Mouse (Mus musculus) bone marrow macrophage, adult 2 months (primary cell): Measurements from ENCODE around the gene Rasa4. TPM values are rescaled to one million over a fixed set of nuclear protein-coding genes. Genes with fewer than 3 reads are reported as not detected.
A peak's percentile ranks its signal among the peaks of the same experiment; 100 is the strongest.
"Not testable (repeated sequence)": the region's sequence is repeated elsewhere in the genome, so short reads cannot be mapped to it uniquely, and the experiment has no call there.

Experiments used
- H3K27ac ChIP-seq: 2 replicates; pipeline ENCODE4 v1.5.1; 2012; ENCODE audit warnings: low read depth, low read length; ENCODE audit not compliant: insufficient read depth
- H3K4me1 ChIP-seq: 2 replicates; pipeline ENCODE4 v1.6.1; 2012; ENCODE audit warnings: low read length; ENCODE audit not compliant: control insufficient read depth, insufficient read depth
- H3K4me3 ChIP-seq: 2 replicates; pipeline ENCODE4 v1.5.1; 2012; ENCODE audit warnings: mild to moderate bottlenecking, low read length, moderate library complexity; ENCODE audit not compliant: insufficient read depth
- CTCF ChIP-seq: IDR thresholded peaks from 2 replicates; pipeline ENCODE4 v1.5.1; 2012; ENCODE audit warnings: low read depth, mild to moderate bottlenecking, low read length, moderate library complexity
- POLR2A ChIP-seq: IDR thresholded peaks from 2 replicates; pipeline ENCODE4 v1.6.1; 2012; ENCODE audit warnings: mild to moderate bottlenecking, low read depth, low read length, borderline replicate concordance
- polyA plus RNA-seq: library from polyadenylated mRNA; stranded (reverse); fragments of >200 nt; gene quantifications from 2 replicates; pipeline ENCODE4 v1.2.4, GENCODE M21; 2012; ENCODE audit not compliant: missing spikeins, insufficient read depth, insufficient read length

Rasa4 gene
- polyA plus RNA-seq, 1 experiment, result 273 TPM

DNA sequence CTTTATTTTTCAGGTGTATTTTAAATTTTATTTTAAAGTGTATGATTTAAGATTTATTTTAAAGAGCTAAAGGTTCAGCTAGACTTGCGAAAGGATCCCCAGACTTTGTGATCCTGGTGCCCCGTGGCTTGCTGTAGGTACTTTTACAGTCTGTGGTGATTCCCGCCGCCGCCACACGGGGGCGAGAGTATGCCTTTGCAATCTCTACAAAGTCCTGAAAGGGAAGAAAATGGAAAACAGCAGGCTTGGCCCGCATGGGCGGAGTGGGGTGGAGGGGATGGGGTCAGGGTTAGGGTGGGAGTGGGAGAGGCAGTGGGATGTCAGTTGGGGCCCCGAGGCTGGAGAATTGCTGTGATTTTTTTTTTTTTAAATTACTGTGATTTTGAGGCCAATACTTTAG is 37.7 kb upstream of the Rasa4 start:
- Histone ChIP-seq H3K4me1 (peaks cover 2% of the 10 kb centered on the region; the same call in 1 of the 2 replicates), H3K4me3 (no peak overlapping the region), H3K27ac (no peak overlapping the region)
- TF ChIP-seq POLR2A, result no peak
- peak; percentile 69 for TF ChIP-seq CTCF

DNA sequence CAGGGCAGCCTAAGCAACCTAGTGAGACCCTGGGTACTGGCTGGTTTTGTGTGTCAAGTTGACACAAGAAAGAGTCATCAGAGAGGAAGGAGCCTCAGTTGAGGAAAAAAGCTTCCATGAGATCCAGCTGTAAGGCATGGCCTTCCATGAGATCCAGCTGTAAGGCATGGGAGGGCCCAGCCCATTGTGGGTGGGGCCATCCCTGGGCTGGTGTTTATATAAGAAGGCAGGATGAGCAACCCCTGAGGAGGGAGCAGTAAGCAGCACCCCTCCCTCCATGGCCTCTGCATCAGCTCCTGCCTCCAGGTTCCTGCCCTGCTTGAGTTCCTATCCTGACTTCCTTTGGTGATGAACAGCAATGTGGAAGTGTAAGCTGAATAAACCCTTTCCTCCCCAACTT is 35.2 kb upstream of the Rasa4 start:
- H3K4me1 ChIP-seq, H3K27ac ChIP-seq, H3K4me3 ChIP-seq: not testable (repeated sequence)

- Histone ChIP-seq H3K27ac (no peak overlapping the region), H3K4me3 (no peak overlapping the region), H3K4me1 (no peaks in the 10 kb centered on the region)
- TF ChIP-seq CTCF, result no peak
- TF ChIP-seq POLR2A, result no peak
Observed at GRCm38 (mm10) chr5:136049926-136050325, 33.8 kb upstream of the Rasa4 start.

GRCm38 (mm10) chr5:136051231-136052085 is 32.3 kb upstream of the Rasa4 start:
- H3K4me3 ChIP-seq, result no peak overlapping the region
- no peaks in the 10 kb centered on the region for H3K4me1 ChIP-seq
- H3K27ac ChIP-seq, result no peak overlapping the region
- TF ChIP-seq CTCF (no peak), POLR2A (no peak)

GRCm38 (mm10) chr5:136052861-136053655 is 30.7 kb upstream of the Rasa4 start:
- TF ChIP-seq POLR2A (no peak), CTCF (no peak)
- Histone ChIP-seq H3K4me1 (no peaks in the 10 kb centered on the region), H3K27ac (no peak overlapping the region), H3K4me3 (no peak overlapping the region)

- H3K4me1 ChIP-seq, result no peaks in the 10 kb centered on the region
- no peak within 1 kb of the TSS for H3K4me3 ChIP-seq
- TF ChIP-seq CTCF, result no peak
- no peak within 1 kb of the TSS for H3K27ac ChIP-seq
Observed at GRCm38 (mm10) chr5:136054301-136055077, 29.2 kb upstream of the Rasa4 start, which contains the start of gene Upk3bl. Upk3bl (plus strand) TSS chr5:136054492.

- H3K4me3 ChIP-seq, result no peak overlapping the region
- no peak for TF ChIP-seq CTCF
- no peak for TF ChIP-seq POLR2A
- no peaks in the 10 kb centered on the region for H3K4me1 ChIP-seq
- no peak overlapping the region for H3K27ac ChIP-seq
Observed at GRCm38 (mm10) chr5:136056062-136056461, 27.7 kb upstream of the Rasa4 start.

GRCm38 (mm10) chr5:136057085-136057484 is 26.6 kb upstream of the Rasa4 start:
- TF ChIP-seq CTCF (no peak), POLR2A (no peak)
- no peak overlapping the region for H3K27ac ChIP-seq
- no peaks in the 10 kb centered on the region for H3K4me1 ChIP-seq
- H3K4me3 ChIP-seq, result no peak overlapping the region

DNA sequence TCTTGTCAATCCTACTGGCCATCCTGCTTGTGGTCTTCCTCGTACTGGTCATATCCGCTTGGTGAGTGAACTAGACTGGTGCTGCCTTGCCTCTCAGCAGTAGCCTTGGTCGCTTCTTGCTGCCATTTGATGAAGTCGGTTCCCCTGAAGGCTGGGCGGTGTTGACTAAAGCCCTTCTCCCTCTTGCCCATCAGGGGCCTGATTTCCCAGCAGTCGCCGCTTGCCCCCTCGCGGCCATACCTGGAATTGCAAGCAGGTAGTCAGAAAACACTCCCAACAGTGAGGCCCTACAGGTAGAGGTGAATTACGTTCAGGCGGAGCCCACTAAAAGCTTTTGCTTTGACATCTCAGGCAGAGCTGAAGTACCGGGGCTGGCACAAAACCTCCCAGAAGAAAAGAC is 22.1 kb upstream of the Rasa4 start:
- H3K4me1 ChIP-seq, result no peaks in the 10 kb centered on the region
- H3K4me3 ChIP-seq, result no peak overlapping the region
- TF ChIP-seq CTCF (peak; percentile 94), POLR2A (no peak)
- no peak overlapping the region for H3K27ac ChIP-seq

GRCm38 (mm10) chr5:136063920-136064319 is 19.8 kb upstream of the Rasa4 start:
- Histone ChIP-seq H3K4me3 (no peak overlapping the region), H3K27ac (no peak overlapping the region), H3K4me1 (peaks cover 3% of the 10 kb centered on the region)
- TF ChIP-seq CTCF (no peak), POLR2A (no peak)

DNA sequence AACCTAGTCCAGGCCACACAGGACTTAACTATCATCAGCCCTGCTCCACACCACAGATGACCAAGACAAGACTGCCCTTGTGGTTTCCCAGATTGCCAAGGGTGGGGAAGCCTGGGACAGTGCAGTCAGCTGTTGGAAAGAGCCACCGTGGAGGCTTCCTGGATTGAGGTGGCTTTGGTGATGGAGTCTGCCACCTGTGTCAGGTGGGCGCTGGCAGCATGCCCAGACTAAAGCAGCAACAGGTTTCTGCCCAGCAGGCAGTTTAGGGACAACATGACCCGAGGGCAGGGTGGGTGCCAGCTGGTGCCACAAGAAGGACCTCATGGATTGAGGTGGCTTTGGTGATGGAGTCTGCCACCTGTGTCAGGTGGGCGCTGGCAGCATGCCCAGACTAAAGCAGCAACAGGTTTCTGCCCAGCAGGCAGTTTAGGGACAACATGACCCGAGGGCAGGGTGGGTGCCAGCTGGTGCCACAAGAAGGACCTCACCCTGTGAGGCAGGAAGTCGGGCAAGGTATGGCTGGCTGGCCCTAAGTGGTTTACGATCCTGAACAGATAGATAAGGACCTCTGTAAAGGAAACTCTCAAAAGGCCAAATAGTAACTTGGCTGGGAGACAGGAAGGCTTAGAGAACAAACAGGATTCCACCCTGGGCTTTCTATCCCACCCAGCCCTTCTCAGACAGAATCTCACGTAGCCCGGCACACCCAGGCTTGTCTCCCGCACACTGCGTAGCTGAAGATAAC is 17.1 kb upstream of the Rasa4 start:
- H3K4me3 ChIP-seq, H3K27ac ChIP-seq: not testable (repeated sequence)
- peaks cover 17% of the 10 kb centered on the region for H3K4me1 ChIP-seq
